Mouse (Mus musculus) CH12.LX (cell line): Measurements from ENCODE around the gene Ints6. TPM values are rescaled to one million over a fixed set of nuclear protein-coding genes. Genes with fewer than 3 reads are reported as not detected.

Experiments
- DNase-seq: peaks from one replicate; pipeline ENCODE4 v3.0.0-alpha.2; 2013; ENCODE audit errors: extremely low read depth
- H3K27ac ChIP-seq: 2 replicates; pipeline ENCODE4 v1.5.1; 2012; ENCODE audit warnings: low read depth, mild to moderate bottlenecking, control low read depth, moderate library complexity; ENCODE audit not compliant: insufficient read depth
- H3K27me3 ChIP-seq: replicated peaks from 2 replicates; pipeline ENCODE3; 2012; ENCODE audit warnings: inconsistent platforms
- H3K36me3 ChIP-seq, 2 experiments: replicated peaks in 1 of 2; 2 replicates each; pipeline versions ENCODE3 to v1.6.1; 2012; ENCODE audit warnings: inconsistent platforms in 1 of 2, low read length in 1 of 2, mild to moderate bottlenecking in 1 of 2, mixed read lengths in 1 of 2, moderate library complexity in 1 of 2; ENCODE audit not compliant: control insufficient read depth in 1 of 2, insufficient read depth in 1 of 2
- H3K4me1 ChIP-seq, 2 experiments: 2 replicates each; pipeline ENCODE4 v1.6.1; 2012; ENCODE audit warnings: inconsistent platforms in 1 of 2, moderate library complexity in 1 of 2; ENCODE audit not compliant: insufficient read depth in 2 of 2, control insufficient read depth in 1 of 2
- H3K4me2 ChIP-seq: 2 replicates; pipeline ENCODE4 v1.6.1; 2012; ENCODE audit warnings: low read depth, mild to moderate bottlenecking, control low read depth; ENCODE audit not compliant: poor library complexity, insufficient read depth, severe bottlenecking
- H3K4me3 ChIP-seq, 3 experiments: fragments of 150-350 bp in 1 of 3; sonication (generic) in 1 of 3; replicated peaks in 1 of 3; 2 replicates each; pipeline versions ENCODE3 to v1.5.1; 2011 to 2012; ENCODE audit warnings: low read depth in 2 of 3, low read length in 2 of 3, mild to moderate bottlenecking in 2 of 3, moderate library complexity in 2 of 3, control low read depth in 1 of 3, improper control_type of control experiment in 1 of 3, inconsistent platforms in 1 of 3, mixed read lengths in 1 of 3; ENCODE audit not compliant: poor library complexity in 1 of 3
- H3K79me2 ChIP-seq: replicated peaks from 2 replicates; pipeline ENCODE4 v1.6.1; 2012; ENCODE audit warnings: mild to moderate bottlenecking, moderate library complexity; ENCODE audit not compliant: control insufficient read depth, poor library complexity, insufficient read depth, severe bottlenecking; ENCODE audit errors: extremely low read depth
- H3K9ac ChIP-seq: 2 replicates; pipeline ENCODE4 v1.6.1; 2012; ENCODE audit warnings: low read depth, mild to moderate bottlenecking, control low read depth, moderate library complexity; ENCODE audit not compliant: insufficient read depth
- H3K9me3 ChIP-seq: replicated peaks from 2 replicates; pipeline ENCODE3; 2012; ENCODE audit warnings: low read length, inconsistent platforms, mixed read lengths
- BHLHE40 ChIP-seq: IDR thresholded peaks from 2 replicates; pipeline ENCODE4 v1.6.1; 2011; ENCODE audit warnings: mild to moderate bottlenecking, low read depth, low read length, improper control_type of control experiment
- CTCF ChIP-seq, 2 experiments: IDR thresholded peaks in 1 of 2; conservative IDR thresholded peaks in 1 of 2; 2 replicates each; pipeline ENCODE4 v1.5.1; 2011 to 2012; ENCODE audit warnings: low read depth in 2 of 2, low read length in 2 of 2, improper control_type of control experiment in 1 of 2, inconsistent platforms in 1 of 2, mild to moderate bottlenecking in 1 of 2, moderate library complexity in 1 of 2
- E2F4 ChIP-seq: IDR thresholded peaks from 2 replicates; pipeline ENCODE4 v1.6.1; 2011; ENCODE audit warnings: low read depth, low read length, improper control_type of control experiment; ENCODE audit not compliant: insufficient replicate concordance
- ELF1 ChIP-seq: IDR thresholded peaks from 2 replicates; pipeline ENCODE4 v1.6.1; 2014; ENCODE audit warnings: low read depth, mild to moderate bottlenecking, inconsistent platforms, low read length, improper control_type of control experiment
- ETS1 ChIP-seq: conservative IDR thresholded peaks from 2 replicates; pipeline ENCODE4 v1.6.1; 2012; ENCODE audit warnings: low read depth, mild to moderate bottlenecking, inconsistent platforms, low read length, improper control_type of control experiment, moderate library complexity
- GABPA ChIP-seq: IDR thresholded peaks from 2 replicates; pipeline ENCODE4 v1.6.1; 2012; ENCODE audit warnings: low read depth, low read length, improper control_type of control experiment, inconsistent platforms; ENCODE audit not compliant: insufficient replicate concordance
- IRF4 ChIP-seq: IDR thresholded peaks from 2 replicates; pipeline ENCODE4 v1.6.1; 2014; ENCODE audit warnings: low read depth, mild to moderate bottlenecking, inconsistent platforms, low read length, improper control_type of control experiment
- JUN ChIP-seq: IDR thresholded peaks from 2 replicates; pipeline ENCODE4 v1.6.1; 2011; ENCODE audit warnings: low read depth, mild to moderate bottlenecking, low read length, improper control_type of control experiment, moderate library complexity; ENCODE audit not compliant: insufficient read depth
- KAT2A ChIP-seq: IDR thresholded peaks from 2 replicates; pipeline ENCODE4 v1.6.1; 2012; ENCODE audit warnings: low read length, improper control_type of control experiment, inconsistent platforms; ENCODE audit not compliant: insufficient replicate concordance
- MAFK ChIP-seq: IDR thresholded peaks from 2 replicates; pipeline ENCODE4 v1.6.1; 2011; ENCODE audit warnings: low read length, improper control_type of control experiment; ENCODE audit not compliant: insufficient replicate concordance
- MAX ChIP-seq: IDR thresholded peaks from 2 replicates; pipeline ENCODE4 v1.6.1; 2011; ENCODE audit warnings: low read length, improper control_type of control experiment
- MEF2A ChIP-seq: IDR thresholded peaks from 2 replicates; pipeline ENCODE4 v1.6.1; 2014; ENCODE audit warnings: low read depth, mild to moderate bottlenecking, inconsistent platforms, low read length, improper control_type of control experiment, borderline replicate concordance
- MYC ChIP-seq: IDR thresholded peaks from 2 replicates; pipeline ENCODE4 v1.6.1; 2011; ENCODE audit warnings: low read depth, mild to moderate bottlenecking, improper control_type of control experiment, low read length
- NELFE ChIP-seq: IDR thresholded peaks from 2 replicates; pipeline ENCODE4 v1.6.1; 2011; ENCODE audit warnings: low read depth, low read length, improper control_type of control experiment
- NRF1 ChIP-seq: IDR thresholded peaks from 2 replicates; pipeline ENCODE4 v1.6.1; 2014; ENCODE audit warnings: low read depth, mild to moderate bottlenecking, inconsistent platforms, low read length, improper control_type of control experiment, moderate library complexity
- PAX5 ChIP-seq: IDR thresholded peaks from 2 replicates; pipeline ENCODE4 v1.6.1; 2012; ENCODE audit warnings: low read length, inconsistent platforms, mixed read lengths
- POLR2A ChIP-seq: IDR thresholded peaks from 2 replicates; pipeline ENCODE4 v1.6.1; 2011; ENCODE audit warnings: low read depth, mild to moderate bottlenecking, improper control_type of control experiment, low read length
- RAD21 ChIP-seq: IDR thresholded peaks from 2 replicates; pipeline ENCODE4 v1.6.1; 2011; ENCODE audit warnings: low read depth, mild to moderate bottlenecking, low read length, improper control_type of control experiment, moderate library complexity
- SIN3A ChIP-seq: IDR thresholded peaks from 2 replicates; pipeline ENCODE4 v1.6.1; 2012; ENCODE audit warnings: low read length, improper control_type of control experiment, inconsistent platforms
- SMC3 ChIP-seq: IDR thresholded peaks from 2 replicates; pipeline ENCODE4 v1.6.1; 2011; ENCODE audit warnings: low read depth, low read length, improper control_type of control experiment
- TBP ChIP-seq: conservative IDR thresholded peaks from 2 replicates; pipeline ENCODE4 v1.6.1; 2011; ENCODE audit warnings: low read depth, low read length, improper control_type of control experiment
- UBTF ChIP-seq: IDR thresholded peaks from 2 replicates; pipeline ENCODE4 v1.6.1; 2012; ENCODE audit warnings: low read depth, mild to moderate bottlenecking, inconsistent platforms, low read length, improper control_type of control experiment, moderate library complexity
- USF1 ChIP-seq: IDR thresholded peaks from 2 replicates; pipeline ENCODE4 v1.6.1; 2014; ENCODE audit warnings: low read depth, mild to moderate bottlenecking, inconsistent platforms, low read length, improper control_type of control experiment
- ZKSCAN1 ChIP-seq: IDR thresholded peaks from 2 replicates; pipeline ENCODE4 v1.6.1; 2012; ENCODE audit warnings: low read depth, inconsistent platforms, low read length, improper control_type of control experiment, borderline replicate concordance
- ZMIZ1 ChIP-seq: IDR thresholded peaks from 2 replicates; pipeline ENCODE4 v1.6.1; 2012; ENCODE audit warnings: low read depth, mild to moderate bottlenecking, inconsistent platforms, low read length, improper control_type of control experiment
- ZNF384 ChIP-seq: IDR thresholded peaks from 2 replicates; pipeline ENCODE4 v1.6.1; 2012; ENCODE audit warnings: low read depth, low read length, improper control_type of control experiment, inconsistent platforms
- dilution Hi-C: fragments of 300-500 bp; cut with MboI; formaldehyde crosslinking; loops from 2 replicates; pipeline ENCODE4 v1.14.3; 2020; ENCODE audit warnings: low sequenced_read_pairs; ENCODE audit not compliant: extremely low pct_unique_long_range_greater_than_20kb, extremely low pct_ligation_motif_present
- in situ Hi-C: fragments of 300-500 bp; cut with MboI; formaldehyde crosslinking; loops from 3 replicates; pipeline ENCODE4 v1.14.3; 2019; ENCODE audit warnings: low sequenced_read_pairs, low pct_ligation_motif_present, low pct_unique_long_range_greater_than_20kb, mixed read lengths
- polyA plus RNA-seq: library from polyadenylated mRNA; unstranded; fragments of >175 nt; gene quantifications from 2 replicates; pipeline ENCODE4 v1.2.1, GENCODE M21; 2012; ENCODE audit warnings: low read depth; ENCODE audit not compliant: insufficient read length
- total RNA-seq, 2 experiments: library from RNA; depleted of rRNA; stranded (reverse); fragments of 300-350 nt in 1 of 2; fragments of >200 nt in 1 of 2; gene quantifications; 2 replicates each; pipeline ENCODE4 v1.2.3; 2012 to 2014

Gene Ints6
- total and polyA plus RNA-seq, 3 experiments: 21.5 to 55.7 (median 44.0) TPM

DNA sequence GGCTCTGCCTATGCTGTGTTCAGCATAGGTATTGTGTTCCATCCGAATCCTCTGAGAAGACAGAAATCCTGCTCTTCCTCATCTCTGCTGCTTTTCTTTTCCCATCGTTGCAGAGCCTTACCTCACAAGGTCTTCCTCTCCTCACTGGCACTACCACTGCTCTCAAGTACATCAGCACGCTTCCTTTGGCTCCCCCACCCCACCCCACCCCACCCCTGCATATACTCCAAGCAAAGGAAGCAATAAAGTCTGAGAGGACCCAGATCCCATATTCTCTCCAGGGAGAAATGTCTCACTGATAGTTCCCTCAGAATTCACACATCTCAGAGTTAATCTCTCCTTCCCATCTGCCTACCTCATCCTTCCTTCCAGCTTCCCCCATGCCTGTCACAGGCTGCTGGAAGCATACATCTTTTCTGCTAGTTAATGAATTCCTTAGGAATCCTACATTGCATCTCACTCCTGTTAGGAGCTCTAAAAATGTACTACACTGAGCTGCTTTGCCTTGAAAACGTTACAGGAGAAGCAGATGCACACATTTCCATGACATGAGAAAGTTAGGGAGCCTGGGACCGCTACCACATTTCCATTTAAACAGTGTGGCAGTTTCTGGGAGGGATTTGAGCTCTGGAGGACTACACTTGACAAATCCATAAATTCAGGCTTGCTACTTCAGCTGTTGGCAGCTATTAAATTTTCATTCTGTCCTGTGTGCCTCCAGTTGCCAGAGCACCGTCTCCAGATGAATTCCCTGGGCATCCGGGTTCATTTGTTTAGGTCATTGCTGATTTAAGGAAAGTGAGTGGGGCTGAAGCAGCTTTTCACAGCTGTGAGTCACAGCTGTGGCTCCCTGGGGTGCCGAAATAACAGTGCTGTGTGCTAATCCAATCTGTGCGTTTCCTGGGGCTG lies 123.3 kb downstream of the Ints6 start:
- H3K9me3 ChIP-seq: no peaks in the 10 kb centered on the region
- no peak for DNase-seq
- dilution Hi-C loops: no loop called here
- peaks cover 2 to 5% of the 10 kb centered on the region in 2 experiments; a peak in 1 of 4 replicates for H3K4me1 ChIP-seq
- no peaks in the 10 kb centered on the region for H3K79me2 ChIP-seq
- no peak overlapping the region for H3K27ac ChIP-seq
- H3K36me3 ChIP-seq: no peaks in the 10 kb centered on the region
- H3K4me2 ChIP-seq: no peak overlapping the region
- no peak overlapping the region for H3K4me3 ChIP-seq
- no peak overlapping the region for H3K9ac ChIP-seq
- in situ Hi-C loops: no loop called here
- H3K27me3 ChIP-seq: no peaks in the 10 kb centered on the region
- no peak for TF ChIP-seq RAD21
- TF ChIP-seq CTCF (conservative IDR thresholded peaks at IDR 0.05 in 1 of 2, IDR thresholded peaks at IDR 0.05 in 1 of 2; ENCODE audit: low read depth in 2 of 2, low read length in 2 of 2): no peak
- no peak for TF ChIP-seq MEF2A
- no peak for TF ChIP-seq MYC
- no peak for TF ChIP-seq PAX5
- no peak for TF ChIP-seq ZNF384
- TF ChIP-seq BHLHE40: no peak
- TF ChIP-seq TBP: no peak
- no peak for TF ChIP-seq NELFE
- no peak for TF ChIP-seq GABPA
- TF ChIP-seq ETS1: no peak
- TF ChIP-seq SIN3A: no peak
- TF ChIP-seq MAX: no peak
- TF ChIP-seq ZMIZ1: no peak
- no peak for TF ChIP-seq ELF1
- TF ChIP-seq E2F4: no peak
- no peak for TF ChIP-seq IRF4
- TF ChIP-seq MAFK: no peak

DNA sequence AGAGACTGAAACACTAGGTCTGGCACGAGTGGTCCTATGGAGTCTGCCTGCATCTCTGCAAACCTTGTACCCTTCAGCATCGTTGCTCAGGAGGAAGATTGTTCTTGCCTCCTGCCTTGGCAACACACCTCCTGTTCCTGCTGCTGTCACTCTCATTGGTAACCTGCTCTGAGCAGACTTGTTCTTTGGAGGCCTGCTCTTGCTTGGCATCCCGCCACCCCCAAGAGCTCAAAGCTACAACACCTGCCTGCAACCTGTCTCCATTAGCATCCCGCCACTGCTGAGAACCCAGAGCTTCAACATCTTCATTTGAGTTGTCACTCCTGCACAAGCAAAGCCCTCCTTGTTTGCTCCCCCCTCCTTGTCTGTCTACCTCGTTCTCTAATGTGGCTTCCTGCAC lies 133.0 kb downstream of the Ints6 start:
- TF ChIP-seq UBTF (no peak), ZMIZ1 (no peak), SMC3 (no peak), GABPA (no peak), ZKSCAN1 (no peak), MEF2A (no peak), E2F4 (no peak), RAD21 (no peak), NRF1 (no peak), POLR2A (no peak), ELF1 (no peak), MAX (no peak), KAT2A (no peak), ZNF384 (no peak), JUN (no peak), IRF4 (no peak), PAX5 (no peak), SIN3A (no peak), USF1 (no peak)
- dilution Hi-C loops: no loop called here
- no peak overlapping the region for H3K4me3 ChIP-seq

More for the DNA sequence above, 133.0 kb downstream of the Ints6 start:
- no peaks in the 10 kb centered on the region for H3K36me3 ChIP-seq
- no peaks in the 10 kb centered on the region for H3K9me3 ChIP-seq
- no peak for DNase-seq
- no peaks in the 10 kb centered on the region for H3K79me2 ChIP-seq
- no peak overlapping the region for H3K27ac ChIP-seq
- H3K4me1 ChIP-seq: peaks cover 0 to 4% of the 10 kb centered on the region in 2 experiments; a peak in 1 of 4 replicates
- H3K4me2 ChIP-seq: no peak overlapping the region
- no peak overlapping the region for H3K9ac ChIP-seq
- H3K27me3 ChIP-seq: no peaks in the 10 kb centered on the region
- in situ Hi-C loops: no loop called here
